Mouse (Mus musculus): ENCODE results near the gene Phf21a.

GRCm38 (mm10) chr2:92184077-92184921 lies 91.4 kb downstream of the Phf21a start:
- peak; percentile 44; the same call in 1 of the 2 replicates for TF ChIP-seq POLR2A (IDR thresholded peaks at IDR 0.05; ENCODE audit: borderline replicate concordance, extremely low read depth, insufficient read depth, insufficient read length, poor library complexity, severe bottlenecking)
- no peak for TF ChIP-seq CTCF (IDR thresholded peaks at IDR 0.05; ENCODE audit: borderline replicate concordance, extremely low read depth, insufficient read depth, insufficient read length)
